Mouse (Mus musculus) hindbrain, embryonic 13.5 days (tissue): ENCODE measurements around the gene Ppp1r12b. TPM values are rescaled to one million over a fixed set of nuclear protein-coding genes. Genes with fewer than 3 reads are reported as not detected.

Source experiments
- ATAC-seq: fragments of 200-750 bp; cut with Nextera tagmentation; 2 replicates; pipeline ENCODE4 v1.8.0; 2017; ENCODE audit warnings: moderate TSS enrichment; ENCODE audit not compliant: low FRiP score
- H3K27ac ChIP-seq: fragments of 300-500 bp; sonication (generic); 2 replicates; pipeline ENCODE4 v1.5.1; 2015; ENCODE audit warnings: inconsistent platforms, mild to moderate bottlenecking, moderate library complexity
- H3K27me3 ChIP-seq: fragments of 300-500 bp; sonication (generic); 2 replicates; pipeline ENCODE4 v1.6.1; 2015; ENCODE audit warnings: mild to moderate bottlenecking, inconsistent platforms
- H3K36me3 ChIP-seq: fragments of 300-500 bp; sonication (generic); 2 replicates; pipeline ENCODE4 v1.6.1; 2015; ENCODE audit warnings: mild to moderate bottlenecking, inconsistent platforms
- H3K4me1 ChIP-seq: fragments of 300-500 bp; sonication (generic); replicated peaks from 2 replicates; pipeline ENCODE4 v1.6.1; 2015; ENCODE audit warnings: inconsistent platforms
- H3K4me2 ChIP-seq: fragments of 300-500 bp; sonication (generic); 2 replicates; pipeline ENCODE4 v1.6.1; 2015; ENCODE audit warnings: inconsistent platforms, mild to moderate bottlenecking, moderate library complexity
- H3K4me3 ChIP-seq: fragments of 300-500 bp; sonication (generic); 2 replicates; pipeline ENCODE4 v1.5.1; 2015; ENCODE audit warnings: mild to moderate bottlenecking, inconsistent platforms
- H3K9ac ChIP-seq: fragments of 300-500 bp; sonication (generic); 2 replicates; pipeline ENCODE4 v1.6.1; 2015; ENCODE audit warnings: mild to moderate bottlenecking, inconsistent platforms
- H3K9me3 ChIP-seq: fragments of 300-500 bp; sonication (generic); 2 replicates; pipeline ENCODE4 v1.6.1; 2016; ENCODE audit warnings: inconsistent platforms
- WGBS: fragments of 180-500 bp; shearing (Covaris S2); methylation state at CpG from one replicate; pipeline ENCODE4 v1.1.7; 2015; 5-methylcytosine and 5-hydroxymethylcytosine counted together
- polyA plus RNA-seq: library from polyadenylated mRNA; unstranded; fragments of >200 nt; fragmentation: Nextera tagmentation; extraction: Ambion mirVana; gene quantifications from 2 replicates; pipeline ENCODE4 v1.2.1, GENCODE M21; 2015

Ppp1r12b gene
- polyA plus RNA-seq, 1 experiment from 2014 or later: 12.4 TPM

- H3K9ac ChIP-seq: no peak overlapping the region
- H3K9me3 ChIP-seq: no peaks in the 10 kb centered on the region
- peaks cover 38% of the 10 kb centered on the region for H3K36me3 ChIP-seq
- H3K27ac ChIP-seq: no peak overlapping the region
- H3K4me3 ChIP-seq: no peak overlapping the region
- WGBS: 43% methylated on average over 4 of the region's 4 CpGs
- H3K27me3 ChIP-seq: no peaks in the 10 kb centered on the region
- ATAC-seq: no peak
- no peaks in the 10 kb centered on the region for H3K4me1 ChIP-seq
- H3K4me2 ChIP-seq: no peak overlapping the region
These were observed 79.9 kb downstream of the Ppp1r12b start for GRCm38 (mm10) chr1:134875800-134876199.

GRCm38 (mm10) chr1:134872678-134873077 lies 83.1 kb downstream of the Ppp1r12b start:
- H3K27me3 ChIP-seq: no peaks in the 10 kb centered on the region
- H3K4me2 ChIP-seq: no peak overlapping the region
- peaks cover 6% of the 10 kb centered on the region for H3K4me1 ChIP-seq
- WGBS: 91% methylated on average over 6 of the region's 6 CpGs
- peaks cover 39% of the 10 kb centered on the region for H3K36me3 ChIP-seq
- no peak for ATAC-seq
- no peak overlapping the region for H3K27ac ChIP-seq
- no peak overlapping the region for H3K4me3 ChIP-seq
- H3K9ac ChIP-seq: no peak overlapping the region
- no peaks in the 10 kb centered on the region for H3K9me3 ChIP-seq

GRCm38 (mm10) chr1:134866426-134866825 lies 89.3 kb downstream of the Ppp1r12b start:
- peaks cover 10% of the 10 kb centered on the region for H3K4me1 ChIP-seq
- 87% methylated on average over 2 of the region's 2 CpGs for WGBS
- H3K4me2 ChIP-seq: no peak overlapping the region
- no peaks in the 10 kb centered on the region for H3K27me3 ChIP-seq
- H3K36me3 ChIP-seq: peaks cover 23% of the 10 kb centered on the region
- no peak for ATAC-seq
- H3K9ac ChIP-seq: no peak overlapping the region
- no peak overlapping the region for H3K4me3 ChIP-seq
- H3K27ac ChIP-seq: 0 out of 2 replicates have a peak overlapping the region, but pooled peaks have one; percentile 3
- no peaks in the 10 kb centered on the region for H3K9me3 ChIP-seq

GRCm38 (mm10) chr1:134865552-134865951 lies 90.2 kb downstream of the Ppp1r12b start:
- H3K4me3 ChIP-seq: no peak overlapping the region
- H3K9me3 ChIP-seq: no peaks in the 10 kb centered on the region
- 51% methylated on average over 6 of the region's 6 CpGs for WGBS
- H3K9ac ChIP-seq: no peak overlapping the region
- H3K36me3 ChIP-seq: peaks cover 22% of the 10 kb centered on the region
- no peaks in the 10 kb centered on the region for H3K27me3 ChIP-seq
- no peak overlapping the region for H3K4me2 ChIP-seq
- no peak for ATAC-seq
- H3K4me1 ChIP-seq: peaks cover 15% of the 10 kb centered on the region
- H3K27ac ChIP-seq: no peak overlapping the region

GRCm38 (mm10) chr1:134860538-134860937 lies 95.2 kb downstream of the Ppp1r12b start:
- no peak for ATAC-seq
- Histone ChIP-seq H3K4me2 (no peak overlapping the region), H3K4me1 (peaks cover 24% of the 10 kb centered on the region), H3K36me3 (0 out of 2 replicates have a peak, but pooled peaks cover 9% of the 10 kb centered on the region), H3K9me3 (no peaks in the 10 kb centered on the region), H3K9ac (no peak overlapping the region), H3K4me3 (no peak overlapping the region), H3K27ac (no peak overlapping the region), H3K27me3 (no peaks in the 10 kb centered on the region)
- 19% methylated on average over 2 of the region's 2 CpGs for WGBS

- H3K27ac ChIP-seq: peak overlapping the region; percentile 8; the same call in 1 of the 2 replicates
- no peak overlapping the region for H3K9ac ChIP-seq
- no peaks in the 10 kb centered on the region for H3K9me3 ChIP-seq
- no peak overlapping the region for H3K4me2 ChIP-seq
- 0 out of 2 replicates have a peak, but pooled peaks cover 6% of the 10 kb centered on the region for H3K36me3 ChIP-seq
- 45% methylated on average over 3 of the region's 3 CpGs for WGBS
- no peaks in the 10 kb centered on the region for H3K27me3 ChIP-seq
- H3K4me3 ChIP-seq: no peak overlapping the region
- no peak for ATAC-seq
- peaks cover 24% of the 10 kb centered on the region for H3K4me1 ChIP-seq
These were observed 97.2 kb downstream of the Ppp1r12b start for GRCm38 (mm10) chr1:134858344-134859053.

GRCm38 (mm10) chr1:134854325-134854982 lies 101.3 kb downstream of the Ppp1r12b start:
- Histone ChIP-seq H3K9ac (no peak overlapping the region), H3K27me3 (no peaks in the 10 kb centered on the region), H3K4me2 (no peak overlapping the region), H3K4me1 (peaks cover 10% of the 10 kb centered on the region; the same call in 1 of the 2 replicates), H3K27ac (no peak overlapping the region), H3K9me3 (no peaks in the 10 kb centered on the region), H3K36me3 (peaks cover 14% of the 10 kb centered on the region), H3K4me3 (no peak overlapping the region)
- ATAC-seq: no peak
- 89% methylated on average over 1 of the region's 1 CpGs for WGBS

- H3K4me2 ChIP-seq: no peak overlapping the region
- H3K4me1 ChIP-seq: no peaks in the 10 kb centered on the region
- no peak overlapping the region for H3K4me3 ChIP-seq
- no peaks in the 10 kb centered on the region for H3K27me3 ChIP-seq
- ATAC-seq: no peak
- H3K27ac ChIP-seq: no peak overlapping the region
- WGBS: 89% methylated on average over 3 of the region's 3 CpGs
- H3K9me3 ChIP-seq: no peaks in the 10 kb centered on the region
- H3K9ac ChIP-seq: no peak overlapping the region
- H3K36me3 ChIP-seq: peaks cover 17% of the 10 kb centered on the region
These were observed 102.9 kb downstream of the Ppp1r12b start for GRCm38 (mm10) chr1:134852797-134853196.

GRCm38 (mm10) chr1:134851211-134851610 lies 104.5 kb downstream of the Ppp1r12b start:
- H3K4me3 ChIP-seq: no peak overlapping the region
- H3K4me1 ChIP-seq: peaks cover 9% of the 10 kb centered on the region; the same call in 1 of the 2 replicates
- peaks cover 15% of the 10 kb centered on the region for H3K36me3 ChIP-seq
- 87% methylated on average over 5 of the region's 5 CpGs for WGBS
- H3K27me3 ChIP-seq: no peaks in the 10 kb centered on the region
- no peak for ATAC-seq
- H3K27ac ChIP-seq: no peak overlapping the region
- H3K4me2 ChIP-seq: no peak overlapping the region
- no peaks in the 10 kb centered on the region for H3K9me3 ChIP-seq
- no peak overlapping the region for H3K9ac ChIP-seq

GRCm38 (mm10) chr1:134850361-134850760 lies 105.4 kb downstream of the Ppp1r12b start:
- ATAC-seq: no peak
- H3K36me3 ChIP-seq: peaks cover 15% of the 10 kb centered on the region
- no peak overlapping the region for H3K4me3 ChIP-seq
- no peak overlapping the region for H3K9ac ChIP-seq
- peaks cover 12% of the 10 kb centered on the region; the same call in 1 of the 2 replicates for H3K4me1 ChIP-seq
- H3K4me2 ChIP-seq: no peak overlapping the region
- no peaks in the 10 kb centered on the region for H3K9me3 ChIP-seq
- H3K27ac ChIP-seq: no peak overlapping the region
- WGBS: 98% methylated on average over 3 of the region's 3 CpGs
- H3K27me3 ChIP-seq: no peaks in the 10 kb centered on the region

GRCm38 (mm10) chr1:134847851-134848250 lies 107.9 kb downstream of the Ppp1r12b start:
- no peak for ATAC-seq

GRCm38 (mm10) chr1:134846295-134846988 lies 109.3 kb downstream of the Ppp1r12b start:
- Histone ChIP-seq H3K36me3 (peaks cover 10% of the 10 kb centered on the region; the same call in 1 of the 2 replicates), H3K4me1 (peaks cover 12% of the 10 kb centered on the region; the same call in 1 of the 2 replicates), H3K4me3 (no peak overlapping the region), H3K4me2 (no peak overlapping the region), H3K9ac (0 out of 2 replicates have a peak overlapping the region, but pooled peaks have one; percentile 4), H3K27me3 (no peaks in the 10 kb centered on the region), H3K27ac (peak overlapping the region; percentile 40; the same call in 1 of the 2 replicates), H3K9me3 (no peaks in the 10 kb centered on the region)
- no peak for ATAC-seq
- 75% methylated on average over 10 of the region's 10 CpGs for WGBS

More at GRCm38 (mm10) chr1:134847851-134848250, 107.9 kb downstream of the Ppp1r12b start:
- Histone ChIP-seq H3K4me1 (peaks cover 12% of the 10 kb centered on the region; the same call in 1 of the 2 replicates), H3K4me3 (no peak overlapping the region), H3K9ac (no peak overlapping the region), H3K9me3 (no peaks in the 10 kb centered on the region), H3K27me3 (no peaks in the 10 kb centered on the region), H3K4me2 (no peak overlapping the region), H3K36me3 (peaks cover 15% of the 10 kb centered on the region), H3K27ac (no peak overlapping the region)
- 86% methylated on average over 9 of the region's 9 CpGs for WGBS
